Mouse (Mus musculus): ENCODE measurements at regions not wholly inside any gene's neighbourhood (a gene's known extent, or its start where the extent isn't known, plus 50 kb on each side); places are given as distances from the start of the nearest gene placed in this dataset.

- ATAC-seq: no peak
Observed at GRCm38 (mm10) chr6:117332641-117333040, 164.3 kb downstream of the Cxcl12 start.

DNA sequence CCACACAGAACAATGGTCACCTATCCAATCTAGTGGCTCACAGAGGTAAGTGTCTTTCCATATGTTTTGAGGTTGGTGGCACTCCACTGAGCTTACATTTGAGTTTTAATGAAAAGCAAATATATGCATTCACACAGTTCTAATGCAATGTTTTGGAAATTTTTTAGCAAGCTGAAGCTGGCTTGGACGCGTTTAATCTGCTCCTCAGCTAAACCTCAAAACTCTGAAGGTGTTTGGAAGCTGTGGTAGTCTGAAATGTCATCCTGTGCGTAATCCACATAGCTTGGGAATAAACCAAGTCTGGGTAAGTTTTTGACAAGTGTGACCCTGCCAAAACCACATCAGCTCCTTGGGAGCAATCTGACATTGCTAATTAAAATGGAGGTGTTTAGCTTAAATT is 173.8 kb downstream of the Cxcl12 start:
- no peak for ATAC-seq

- ATAC-seq: no peak
Observed at GRCm38 (mm10) chr6:117347356-117347755, 179.0 kb downstream of the Cxcl12 start.

DNA sequence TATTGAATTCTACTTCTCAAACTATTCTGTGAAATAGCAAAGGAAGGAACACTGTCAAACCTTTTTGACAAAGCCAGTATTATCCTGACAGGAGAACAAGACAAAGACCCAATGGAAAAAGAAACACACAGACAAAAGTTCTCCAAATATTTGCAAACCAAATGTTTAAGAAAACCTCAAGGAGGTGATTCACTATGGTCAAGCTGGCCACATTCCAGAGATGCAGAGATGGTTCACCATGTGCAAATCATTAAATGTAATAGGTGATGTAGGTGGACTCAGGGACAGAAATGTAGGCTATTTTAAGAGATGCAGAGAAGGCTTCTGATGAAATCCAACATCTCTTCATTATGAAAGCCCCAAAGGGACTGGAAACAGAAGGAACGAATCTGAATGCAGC is 183.5 kb downstream of the Cxcl12 start:
- no peak for ATAC-seq

DNA sequence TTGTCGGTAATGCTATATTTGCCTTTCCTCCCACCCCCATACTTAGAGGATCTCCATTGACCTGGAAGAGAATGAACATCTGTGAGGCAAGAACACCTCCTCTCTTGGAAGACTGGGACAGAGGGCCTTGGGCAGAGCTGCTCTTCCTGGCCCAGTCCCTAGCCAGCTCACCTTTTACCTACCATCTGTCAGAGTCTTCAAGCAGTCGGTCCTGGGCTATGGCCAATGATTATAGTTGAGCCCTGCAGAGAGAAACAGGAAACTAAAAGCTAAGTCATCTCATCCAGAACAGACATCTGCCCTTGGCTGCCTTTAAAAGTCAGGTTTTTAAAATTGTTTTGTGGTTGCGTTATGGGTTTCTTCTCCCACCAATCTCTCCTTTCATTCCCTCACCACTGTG is 184.8 kb downstream of the Cxcl12 start:
- ATAC-seq: no peak

GRCm38 (mm10) chr6:117356101-117356500 is 187.8 kb downstream of the Cxcl12 start:
- ATAC-seq: no peak

GRCm38 (mm10) chr6:117359401-117359800 is 191.1 kb downstream of the Cxcl12 start:
- no peak for ATAC-seq

DNA sequence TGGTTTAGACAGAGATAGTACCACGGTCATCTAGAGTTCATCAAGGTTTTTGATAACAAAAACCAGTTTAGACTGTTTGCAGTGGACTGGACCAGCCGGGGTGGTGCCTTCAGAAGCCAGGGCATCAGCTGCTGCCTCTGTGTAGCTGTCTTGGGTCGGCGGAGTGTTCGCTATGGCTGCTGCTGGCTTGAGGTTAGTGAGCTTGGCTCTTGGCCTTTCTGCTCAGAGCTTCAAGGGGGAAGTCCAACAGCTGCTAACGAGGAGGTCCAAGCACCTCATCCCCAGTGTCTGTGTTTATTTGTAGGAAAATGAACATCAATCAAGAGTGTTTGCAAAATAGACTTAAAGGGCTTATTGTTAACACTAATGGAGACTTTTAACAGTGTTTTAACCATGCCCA is 198.2 kb downstream of the Cxcl12 start:
- no peak for ATAC-seq

DNA sequence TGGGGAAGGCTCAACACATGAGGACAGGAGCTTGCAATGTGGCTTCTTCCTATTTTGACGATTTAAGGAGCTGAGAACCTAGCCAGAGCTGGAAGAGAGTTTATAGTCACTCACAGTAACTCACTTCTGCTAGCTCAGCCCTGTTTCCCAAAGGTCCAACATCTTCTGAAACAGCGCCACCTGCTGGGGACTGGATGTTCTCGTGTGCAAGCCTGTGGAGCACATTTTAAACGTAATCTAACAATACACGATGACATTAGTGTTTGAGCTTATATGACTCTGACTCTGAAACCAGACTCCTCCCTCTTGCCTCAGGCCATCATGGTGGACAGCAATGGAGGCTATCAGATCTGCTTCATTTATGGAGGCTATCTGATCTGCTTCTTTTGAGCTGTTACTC is 207.7 kb downstream of the Cxcl12 start:
- no peak for ATAC-seq

- no peak for ATAC-seq
Observed at GRCm38 (mm10) chr6:117379904-117380303, 211.6 kb downstream of the Cxcl12 start.

- no peak for ATAC-seq
Observed at GRCm38 (mm10) chr6:117390233-117390848, 222.0 kb downstream of the Cxcl12 start.

GRCm38 (mm10) chr6:117393480-117393879 is 225.1 kb downstream of the Cxcl12 start:
- no peak for ATAC-seq

- ATAC-seq: no peak
Observed at GRCm38 (mm10) chr6:117405589-117406311, 237.4 kb downstream of the Cxcl12 start.

- ATAC-seq: no peak
Observed at GRCm38 (mm10) chr6:117406312-117406595, 237.9 kb downstream of the Cxcl12 start.

- no peak for ATAC-seq
Observed at GRCm38 (mm10) chr6:117406757-117407156, 238.4 kb downstream of the Cxcl12 start.

DNA sequence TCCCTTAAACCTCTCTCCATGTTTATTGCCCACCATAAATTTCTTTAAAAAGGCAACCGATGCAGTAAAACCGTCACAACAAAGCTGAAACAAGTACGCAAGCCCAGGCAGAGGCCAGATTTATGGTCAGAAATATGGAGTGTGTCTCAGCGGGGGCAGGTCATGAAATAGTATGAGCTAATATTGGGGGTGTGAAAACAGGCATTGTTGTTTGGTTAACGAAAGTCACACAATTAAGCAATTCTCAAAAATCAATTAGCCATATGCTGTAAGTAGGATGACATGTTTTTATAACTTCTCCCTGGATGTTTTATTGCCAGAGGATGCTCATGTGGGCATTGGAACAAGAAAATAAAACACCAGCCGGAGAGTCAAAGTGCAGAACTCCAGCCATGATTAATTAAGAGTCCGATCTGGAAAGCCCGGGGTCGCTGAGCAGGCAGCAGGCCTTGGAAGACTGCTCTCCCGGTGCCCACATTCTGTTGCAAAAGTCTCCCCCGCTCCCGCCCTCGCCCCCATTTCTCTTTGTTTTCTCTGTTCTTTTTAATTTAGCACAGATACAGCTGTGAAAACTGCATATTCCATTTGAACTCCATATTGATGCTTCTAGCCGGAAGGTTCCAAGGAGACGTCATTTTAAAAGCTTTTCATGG is 239.0 kb downstream of the Cxcl12 start:
- ATAC-seq: no peak

DNA sequence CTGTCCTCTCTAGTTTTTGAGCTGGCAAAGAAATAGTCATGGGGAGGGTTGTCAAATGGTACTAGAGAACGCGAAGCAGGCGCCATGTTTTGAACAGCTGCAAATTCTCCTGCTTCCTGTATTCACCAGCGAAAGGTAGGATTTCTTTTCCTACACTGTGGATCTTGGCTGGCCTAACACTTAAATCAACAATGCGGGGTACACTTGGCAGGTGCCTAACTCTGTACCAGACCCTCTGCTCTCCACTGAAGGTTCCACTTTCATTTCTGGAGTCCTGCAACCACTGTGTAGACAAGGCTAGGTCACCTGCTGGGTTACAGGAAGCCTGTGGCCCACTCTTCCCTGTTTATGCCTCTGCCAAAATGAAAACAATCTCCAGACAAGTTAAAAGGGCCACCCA is 239.6 kb downstream of the Cxcl12 start:
- no peak for ATAC-seq

DNA sequence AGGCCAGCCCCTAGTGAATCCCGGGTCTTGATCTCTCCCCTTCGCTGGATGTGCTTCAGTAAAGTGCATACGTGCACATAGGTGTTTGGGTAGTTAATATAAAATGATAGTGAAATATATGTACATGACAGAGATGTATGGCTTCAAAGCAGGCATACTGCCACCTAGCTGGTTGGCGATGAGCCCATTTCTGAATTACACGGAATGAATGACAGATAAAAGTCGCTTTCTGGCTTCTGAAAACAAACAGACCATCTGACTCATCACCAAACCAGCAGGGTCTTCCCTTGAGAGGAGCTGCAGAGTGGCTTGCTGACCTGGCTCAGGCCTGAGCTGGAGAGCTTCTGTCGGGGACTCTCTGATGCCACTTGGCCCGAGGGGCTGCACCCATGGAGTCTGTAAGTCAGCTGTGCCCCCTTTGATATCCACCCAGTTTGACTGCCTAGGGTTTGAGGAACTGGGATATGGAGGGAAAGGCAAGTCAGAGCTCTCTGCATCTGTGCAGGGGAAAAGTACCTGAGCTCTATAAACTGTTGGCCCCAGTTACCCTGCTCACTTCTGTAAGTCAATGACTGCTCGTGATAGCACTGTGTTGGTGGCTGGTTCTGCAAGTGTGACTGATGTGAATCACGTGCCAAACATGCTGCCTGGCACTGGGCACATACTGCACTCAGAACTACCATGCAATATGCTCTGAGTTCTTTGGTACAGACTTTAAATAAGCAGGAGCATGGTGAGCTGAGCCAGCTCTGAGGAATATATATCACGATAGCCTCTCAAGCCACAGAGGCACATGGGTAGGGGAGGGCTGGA is 240.8 kb downstream of the Cxcl12 start:
- no peak for ATAC-seq

GRCm38 (mm10) chr6:117414926-117415325 is 246.6 kb downstream of the Cxcl12 start:
- ATAC-seq: no peak

- no peak for ATAC-seq
Observed at GRCm38 (mm10) chr6:117415901-117416300, 247.6 kb downstream of the Cxcl12 start.

GRCm38 (mm10) chr6:117416461-117416860 is 248.1 kb downstream of the Cxcl12 start:
- ATAC-seq: no peak

- ATAC-seq: no peak
Observed at GRCm38 (mm10) chr6:117422846-117423573, 254.7 kb downstream of the Cxcl12 start.

- no peak for ATAC-seq
Observed at GRCm38 (mm10) chr6:117426363-117426762, 258.0 kb downstream of the Cxcl12 start.
